Mouse (Mus musculus): ENCODE measurements around the gene Glo1. TPM values are rescaled to one million over a fixed set of nuclear protein-coding genes. Genes with fewer than 3 reads are reported as not detected.

Glo1 gene
- polyA plus RNA-seq, 1 experiment = 122 TPM

DNA sequence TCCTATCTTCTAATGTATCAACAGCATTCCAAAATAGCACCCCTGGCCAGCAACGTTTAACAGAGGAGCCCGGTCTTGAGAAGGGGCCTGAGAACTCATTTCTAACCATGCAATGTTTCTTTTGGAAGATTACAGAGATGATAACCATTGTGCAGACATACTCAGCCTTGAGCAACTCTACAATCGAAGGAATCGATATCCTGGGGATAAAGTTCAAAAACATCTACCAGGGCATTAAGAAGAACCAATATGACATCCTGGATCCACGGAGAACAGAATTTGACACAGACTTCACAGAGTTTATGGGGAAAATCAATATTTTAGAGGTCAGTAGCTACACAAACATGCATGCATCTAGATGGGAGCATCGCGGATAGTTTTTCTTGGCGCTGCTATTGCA, 36.5 kb upstream of the Glo1 start:
- TF ChIP-seq MYOG (IDR thresholded peaks at IDR 0.05; ENCODE audit: control insufficient read depth, extremely low read depth, insufficient read length) = no peak
- no peak for TF ChIP-seq CEBPB (IDR thresholded peaks at IDR 0.05; ENCODE audit: low read depth)
- TF ChIP-seq MYOD1 (IDR thresholded peaks at IDR 0.05; ENCODE audit: control insufficient read depth, insufficient read length, low read depth) = no peak
- no peak for TF ChIP-seq CTCF (IDR thresholded peaks at IDR 0.05; ENCODE audit: control insufficient read depth, insufficient read depth, insufficient read length)
- TF ChIP-seq USF1 (IDR thresholded peaks at IDR 0.05; ENCODE audit: low read depth) = no peak
- no peak for TF ChIP-seq FOSL1 (IDR thresholded peaks at IDR 0.05; ENCODE audit: insufficient read depth, low read length, poor library complexity, severe bottlenecking)
- no peak for TF ChIP-seq MAX (IDR thresholded peaks at IDR 0.05)
- Histone ChIP-seq H3K27me3 (ENCODE audit: control insufficient read depth, insufficient read depth, insufficient read length) (peaks cover 13% of the 10 kb centered on the region), H3K36me3 (ENCODE audit: control insufficient read depth, insufficient read depth) (no peaks in the 10 kb centered on the region), H3K79me2 (ENCODE audit: control insufficient read depth, insufficient read depth) (no peaks in the 10 kb centered on the region), H3K79me3 (ENCODE audit: low read depth) (no peaks in the 10 kb centered on the region), H3K4me3 (ENCODE audit: insufficient read depth, poor library complexity, severe bottlenecking) (no peak overlapping the region), H3ac (ENCODE audit: control insufficient read depth, insufficient read length, low read depth) (no peak overlapping the region)

DNA sequence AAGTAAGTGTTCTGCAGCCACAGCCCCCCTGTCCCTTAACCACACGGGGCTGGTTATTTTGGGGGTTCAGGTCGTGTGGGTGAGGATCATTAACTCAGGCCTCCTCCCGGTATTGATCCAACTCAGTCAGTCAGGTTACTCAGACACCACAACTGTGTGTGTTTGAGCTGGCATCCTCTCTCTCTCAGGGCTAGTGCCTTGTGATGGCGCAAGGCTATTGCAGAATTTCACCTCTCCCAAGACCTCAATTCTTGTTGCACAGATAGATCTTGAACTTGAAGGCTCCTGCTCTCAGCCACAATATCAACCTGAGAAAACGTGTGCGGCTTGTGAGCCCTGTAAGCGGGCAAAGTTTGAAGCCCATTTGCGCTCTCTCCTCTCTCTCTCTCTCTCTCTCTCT, 35.5 kb upstream of the Glo1 start:
- Histone ChIP-seq H3K4me3 (ENCODE audit: insufficient read depth, poor library complexity, severe bottlenecking) (no peak overlapping the region), H3K79me3 (ENCODE audit: low read depth) (no peaks in the 10 kb centered on the region), H3K27me3 (ENCODE audit: control insufficient read depth, insufficient read depth, insufficient read length) (peaks cover 13% of the 10 kb centered on the region), H3K79me2 (ENCODE audit: control insufficient read depth, insufficient read depth) (no peaks in the 10 kb centered on the region), H3ac (ENCODE audit: control insufficient read depth, insufficient read length, low read depth) (no peak overlapping the region), H3K36me3 (ENCODE audit: control insufficient read depth, insufficient read depth) (no peaks in the 10 kb centered on the region)
- TF ChIP-seq FOSL1 (IDR thresholded peaks at IDR 0.05; ENCODE audit: insufficient read depth, low read length, poor library complexity, severe bottlenecking) (no peak), CTCF (IDR thresholded peaks at IDR 0.05; ENCODE audit: control insufficient read depth, insufficient read depth, insufficient read length) (no peak), MYOD1 (IDR thresholded peaks at IDR 0.05; ENCODE audit: control insufficient read depth, insufficient read length, low read depth) (no peak), MAX (IDR thresholded peaks at IDR 0.05) (no peak), MYOG (IDR thresholded peaks at IDR 0.05; ENCODE audit: control insufficient read depth, extremely low read depth, insufficient read length) (no peak), USF1 (IDR thresholded peaks at IDR 0.05; ENCODE audit: low read depth) (no peak), CEBPB (IDR thresholded peaks at IDR 0.05; ENCODE audit: low read depth) (no peak)

DNA sequence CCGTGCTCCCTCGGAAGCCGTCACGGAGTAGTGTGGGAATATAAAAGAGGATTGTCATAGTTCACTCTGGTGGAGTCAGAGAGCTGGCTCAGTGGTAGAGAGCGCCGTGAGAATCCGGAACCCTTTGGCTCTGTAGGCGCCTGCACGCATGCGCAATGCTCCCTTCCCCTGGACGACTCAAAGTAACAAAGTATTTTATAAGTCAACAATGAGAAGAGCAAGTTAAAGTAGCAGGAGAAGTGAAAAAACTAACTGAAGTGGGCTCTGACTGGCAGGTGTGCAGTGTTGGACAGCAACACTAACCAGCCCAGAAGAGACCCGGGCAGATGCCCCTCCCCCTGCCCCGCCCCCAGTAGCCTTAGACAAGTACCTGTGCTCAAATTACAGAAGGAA, 31.5 kb upstream of the Glo1 start:
- Histone ChIP-seq H3K36me3 (ENCODE audit: control insufficient read depth, insufficient read depth) (no peaks in the 10 kb centered on the region), H3ac (ENCODE audit: control insufficient read depth, insufficient read length, low read depth) (no peak overlapping the region), H3K27me3 (ENCODE audit: control insufficient read depth, insufficient read depth, insufficient read length) (peaks cover 10% of the 10 kb centered on the region), H3K4me3 (ENCODE audit: insufficient read depth, poor library complexity, severe bottlenecking) (no peak overlapping the region), H3K79me2 (ENCODE audit: control insufficient read depth, insufficient read depth) (no peaks in the 10 kb centered on the region), H3K79me3 (ENCODE audit: low read depth) (no peaks in the 10 kb centered on the region)
- TF ChIP-seq MYOG (IDR thresholded peaks at IDR 0.05; ENCODE audit: control insufficient read depth, extremely low read depth, insufficient read length) = no peak

DNA sequence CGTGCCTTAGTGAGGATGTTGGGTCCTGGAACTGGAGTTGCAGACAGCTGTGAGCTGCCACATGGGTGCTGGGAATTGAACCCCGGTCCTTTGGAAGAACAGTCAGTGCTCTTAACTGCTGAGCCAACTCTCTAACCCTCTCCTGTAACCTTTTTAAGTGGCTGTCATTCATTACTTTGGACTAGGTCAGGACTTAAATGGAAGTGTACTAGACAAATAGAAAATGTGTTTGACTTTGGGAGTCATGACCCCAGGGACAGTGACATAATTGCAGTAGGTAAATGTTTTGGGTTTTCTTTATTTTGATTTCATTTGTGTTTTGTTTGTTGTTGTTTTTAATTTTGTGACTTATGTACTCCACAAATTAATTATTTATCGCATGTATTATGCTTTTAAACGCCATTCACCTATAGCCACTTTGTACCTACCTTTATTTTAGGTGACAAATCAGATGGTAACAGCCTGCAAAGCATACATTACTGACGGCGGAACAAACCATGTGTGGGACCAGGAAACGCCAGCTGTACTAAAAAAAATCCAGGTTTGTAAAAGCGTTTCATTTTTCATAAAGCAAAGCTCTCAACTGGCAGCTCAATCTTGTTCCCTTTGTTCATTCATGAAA, 31.0 kb upstream of the Glo1 start:
- no peaks in the 10 kb centered on the region for H3K36me3 ChIP-seq (ENCODE audit: control insufficient read depth, insufficient read depth)
- H3K4me3 ChIP-seq (ENCODE audit: insufficient read depth, poor library complexity, severe bottlenecking) = no peak overlapping the region
- H3ac ChIP-seq (ENCODE audit: control insufficient read depth, insufficient read length, low read depth) = no peak overlapping the region
- peaks cover 10% of the 10 kb centered on the region for H3K27me3 ChIP-seq (ENCODE audit: control insufficient read depth, insufficient read depth, insufficient read length)
- H3K79me2 ChIP-seq (ENCODE audit: control insufficient read depth, insufficient read depth) = no peaks in the 10 kb centered on the region
- no peaks in the 10 kb centered on the region for H3K79me3 ChIP-seq (ENCODE audit: low read depth)
- TF ChIP-seq MYOG (IDR thresholded peaks at IDR 0.05; ENCODE audit: control insufficient read depth, extremely low read depth, insufficient read length) = no peak
- no peak for TF ChIP-seq CEBPB (IDR thresholded peaks at IDR 0.05; ENCODE audit: low read depth)
- no peak for TF ChIP-seq MYOD1 (IDR thresholded peaks at IDR 0.05; ENCODE audit: control insufficient read depth, insufficient read length, low read depth)
- TF ChIP-seq CTCF (IDR thresholded peaks at IDR 0.05; ENCODE audit: control insufficient read depth, insufficient read depth, insufficient read length) = no peak
- no peak for TF ChIP-seq USF1 (IDR thresholded peaks at IDR 0.05; ENCODE audit: low read depth)

DNA sequence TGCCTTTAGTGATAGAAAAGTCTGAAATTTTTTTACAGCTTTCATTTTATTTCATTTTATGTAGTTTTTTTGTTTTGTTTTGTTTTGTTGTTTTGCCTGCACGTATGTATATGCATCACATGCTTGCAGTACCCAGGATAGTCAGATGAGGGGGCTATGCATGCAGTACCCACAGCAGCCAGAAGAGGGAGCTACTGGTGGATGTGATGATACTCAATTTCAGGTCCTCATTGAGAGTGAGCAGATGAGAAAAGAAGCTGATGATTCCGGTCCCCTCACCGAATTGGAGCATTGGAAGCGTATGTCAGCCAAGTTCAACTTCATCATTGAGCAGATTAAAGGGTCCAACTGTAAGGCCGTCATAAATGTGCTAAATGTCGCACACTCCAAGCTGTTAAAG, 26.3 kb upstream of the Glo1 start:
- TF ChIP-seq MYOD1 (IDR thresholded peaks at IDR 0.05; ENCODE audit: control insufficient read depth, insufficient read length, low read depth) (no peak), CTCF (IDR thresholded peaks at IDR 0.05; ENCODE audit: control insufficient read depth, insufficient read depth, insufficient read length) (peak; percentile 6)

DNA sequence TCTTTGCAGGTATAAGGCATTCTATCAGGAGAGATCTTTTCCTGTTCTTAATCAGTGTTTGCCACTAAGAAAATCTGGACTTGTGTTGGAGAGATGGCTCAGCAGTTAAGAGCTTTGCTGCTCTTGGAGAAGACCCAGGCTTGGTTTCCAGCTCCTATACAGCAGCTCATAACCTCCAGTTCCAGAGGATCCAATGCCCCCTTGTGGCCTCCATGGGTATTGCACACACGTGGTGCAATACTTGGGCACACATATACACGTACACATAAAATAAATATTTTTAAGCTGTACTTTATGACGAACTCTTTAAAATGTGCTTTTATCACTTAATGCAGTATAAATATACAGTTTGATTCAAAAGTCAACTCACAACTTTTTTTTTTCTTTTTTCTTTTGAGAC, 22.1 kb upstream of the Glo1 start:
- TF ChIP-seq CTCF (IDR thresholded peaks at IDR 0.05; ENCODE audit: control insufficient read depth, insufficient read depth, insufficient read length) (no peak), MYOG (IDR thresholded peaks at IDR 0.05; ENCODE audit: control insufficient read depth, extremely low read depth, insufficient read length) (no peak), CEBPB (IDR thresholded peaks at IDR 0.05; ENCODE audit: low read depth) (no peak), FOSL1 (IDR thresholded peaks at IDR 0.05; ENCODE audit: insufficient read depth, low read length, poor library complexity, severe bottlenecking) (no peak), MAX (IDR thresholded peaks at IDR 0.05) (no peak)
- Histone ChIP-seq H3K27me3 (ENCODE audit: control insufficient read depth, insufficient read depth, insufficient read length) (peaks cover 17% of the 10 kb centered on the region), H3K36me3 (ENCODE audit: control insufficient read depth, insufficient read depth) (no peaks in the 10 kb centered on the region), H3ac (ENCODE audit: control insufficient read depth, insufficient read length, low read depth) (no peak overlapping the region), H3K4me3 (ENCODE audit: insufficient read depth, poor library complexity, severe bottlenecking) (no peak overlapping the region), H3K79me2 (ENCODE audit: control insufficient read depth, insufficient read depth) (no peaks in the 10 kb centered on the region), H3K79me3 (ENCODE audit: low read depth) (no peaks in the 10 kb centered on the region)

More for the DNA sequence above, 26.3 kb upstream of the Glo1 start:
- H3K79me3 ChIP-seq (ENCODE audit: low read depth) = no peaks in the 10 kb centered on the region
- no peaks in the 10 kb centered on the region for H3K79me2 ChIP-seq (ENCODE audit: control insufficient read depth, insufficient read depth)
- H3ac ChIP-seq (ENCODE audit: control insufficient read depth, insufficient read length, low read depth) = no peak overlapping the region
- no peak overlapping the region for H3K4me3 ChIP-seq (ENCODE audit: insufficient read depth, poor library complexity, severe bottlenecking)
- no peaks in the 10 kb centered on the region for H3K27me3 ChIP-seq (ENCODE audit: control insufficient read depth, insufficient read depth, insufficient read length)
- no peaks in the 10 kb centered on the region for H3K36me3 ChIP-seq (ENCODE audit: control insufficient read depth, insufficient read depth)

All from C2C12 (cell line).